Mouse (Mus musculus) colon, adult 2 months (tissue): ENCODE data around the gene Olfr1051. TPM values are rescaled to one million over a fixed set of nuclear protein-coding genes. Genes with fewer than 3 reads are reported as not detected.

ENCODE experiments used
- polyA plus RNA-seq: library from polyadenylated mRNA; depleted of rRNA; stranded (reverse); fragments of >200 nt; gene quantifications from 2 replicates; pipeline ENCODE4 v1.2.3, GENCODE M21; 2012; rRNA removed

Gene Olfr1051
- polyA plus RNA-seq = not detected in 2 replicates

DNA sequence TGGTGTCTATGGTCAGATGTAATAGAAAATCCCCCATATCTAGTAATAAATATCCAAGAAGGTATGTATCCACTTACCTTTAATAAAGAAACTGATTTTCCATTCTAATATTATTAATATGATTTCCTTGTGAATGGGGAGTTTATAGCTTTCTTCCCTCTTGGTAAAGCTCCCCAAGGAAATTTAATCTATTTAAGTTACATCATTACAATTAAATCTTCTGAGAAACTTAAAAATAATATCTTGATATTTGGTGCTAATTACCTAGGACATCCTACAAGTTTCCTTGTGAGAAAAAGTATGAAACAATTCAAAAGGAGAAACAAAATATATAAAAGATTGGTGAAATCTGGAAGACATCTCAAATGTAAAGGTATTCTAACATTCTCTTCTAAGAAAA lies at the start of gene Olfr1051:
Olfr1051 (minus strand) TSS at position 101 of the 400 bp plus-strand sequence.

DNA sequence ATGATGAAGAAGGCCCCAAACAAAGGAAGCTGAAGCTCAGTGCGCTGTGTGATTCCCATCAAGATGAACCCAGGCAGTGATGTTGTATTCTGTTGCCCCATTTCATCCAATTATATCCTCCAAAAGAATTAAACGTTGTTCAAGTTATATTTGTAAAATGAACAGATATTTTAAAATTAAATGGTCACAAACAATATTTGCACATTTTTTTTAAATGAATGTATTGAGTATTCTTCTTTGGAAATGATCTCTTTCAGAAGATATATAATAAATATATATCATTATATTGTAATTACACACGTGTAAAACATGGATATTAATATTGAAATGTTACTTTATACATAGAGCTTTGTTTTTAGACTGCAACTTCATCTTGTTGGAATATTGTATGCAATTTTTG lies 36.3 kb upstream of the Olfr1051 start, which contains the start of gene Olfr1053:
Olfr1053 (minus strand) TSS at position 101 of the 400 bp plus-strand sequence.

DNA sequence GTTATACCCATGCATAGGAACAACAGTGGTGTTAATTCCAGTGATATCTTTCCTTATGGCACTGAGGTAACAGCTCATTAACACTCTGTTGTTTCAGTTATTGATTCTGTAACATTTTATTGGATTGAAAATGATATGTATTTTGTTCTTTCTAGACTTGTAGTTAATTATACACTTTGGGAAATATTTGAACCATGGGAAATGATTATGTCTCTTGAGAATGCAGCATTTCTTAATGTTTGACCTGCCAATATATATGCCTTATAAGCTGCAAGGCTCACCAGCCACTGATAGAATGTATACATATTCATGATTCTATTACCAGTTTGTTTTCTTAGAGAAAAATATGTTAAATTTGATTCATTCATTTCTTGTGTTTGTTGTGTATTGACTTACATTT lies 13.3 kb upstream of the Olfr1051 start, which contains the start of gene Olfr1052:
Olfr1052 (plus strand) TSS at position 301 of the 400 bp plus-strand sequence.

DNA sequence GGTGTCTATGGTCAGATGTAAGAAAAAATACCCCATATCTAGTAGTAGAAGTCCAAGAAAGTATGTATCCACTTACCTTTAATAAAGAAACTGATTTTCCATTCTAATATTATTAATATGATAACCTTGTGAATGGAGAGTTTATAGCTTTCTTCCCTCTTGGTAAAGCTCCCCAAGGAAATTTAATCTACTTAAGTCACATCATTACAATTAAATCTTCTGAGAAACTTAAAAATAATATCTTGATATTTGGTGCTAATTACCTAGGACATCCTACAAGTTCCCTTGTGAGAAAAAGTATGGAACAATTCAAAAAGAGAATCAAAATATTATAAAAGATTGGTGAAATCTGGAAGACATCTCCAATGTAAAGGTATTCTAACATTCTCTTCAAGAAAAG lies 20.7 kb downstream of the Olfr1051 start, which contains the start of gene Olfr1049:
Olfr1049 (minus strand) TSS at position 101 of the 400 bp plus-strand sequence.

DNA sequence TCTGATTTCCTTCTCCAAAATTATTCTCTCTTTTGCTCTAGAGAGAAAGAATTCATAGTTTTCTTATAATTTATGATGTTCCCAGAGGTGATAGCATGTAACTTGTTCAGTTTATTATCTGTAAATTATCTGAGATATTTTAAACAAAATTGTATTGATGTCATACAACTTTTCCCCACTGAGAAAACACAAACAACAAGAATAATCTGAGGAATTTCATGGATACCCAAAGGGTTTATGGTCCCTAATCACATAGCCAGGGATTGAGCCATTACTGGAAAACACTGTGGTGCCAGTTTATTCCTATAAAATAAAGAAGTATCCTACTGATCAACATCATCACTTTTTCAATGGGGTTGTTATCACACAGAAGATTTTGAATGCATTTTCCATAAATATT lies 38.7 kb downstream of the Olfr1051 start, which contains the start of gene Olfr1048:
Olfr1048 (minus strand) TSS at position 101 of the 400 bp plus-strand sequence.

DNA sequence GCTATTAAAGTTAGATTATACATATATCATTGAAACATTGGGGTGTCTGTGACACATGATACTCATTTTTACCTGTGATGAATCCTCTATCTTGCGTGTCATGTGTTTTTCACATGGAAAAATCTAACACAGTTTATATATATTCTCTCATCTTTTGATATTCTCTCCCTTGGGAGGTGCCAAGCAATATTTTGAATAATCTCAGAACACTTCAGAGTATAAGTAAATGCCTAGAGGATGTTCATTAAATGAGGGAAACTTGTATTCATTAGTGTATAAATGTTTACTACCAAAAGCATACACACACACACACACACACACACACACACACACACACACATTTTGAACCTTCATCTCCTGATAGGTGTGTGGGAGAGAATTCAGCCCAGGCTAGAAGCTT lies 47.6 kb downstream of the Olfr1051 start, which contains the start of gene Olfr1047:
Olfr1047 (minus strand) TSS at position 101 of the 400 bp plus-strand sequence.

Other genes with a start within 250 kb of the Olfr1051 start
- 0.03 TPM in 1 of 2 replicates, not detected in the other for gene Olfr1034, start 233.2 kb downstream of the Olfr1051 start, polyA plus RNA-seq
- not detected in 2 replicates for gene Olfr1036, start 205.1 kb downstream of the Olfr1051 start, polyA plus RNA-seq
- gene Olfr1037, start 191.7 kb downstream of the Olfr1051 start, polyA plus RNA-seq = not detected in 2 replicates
- not detected in 2 replicates for gene Olfr1039, start 143.2 kb downstream of the Olfr1051 start, polyA plus RNA-seq
- gene Olfr1040, start 132.4 kb downstream of the Olfr1051 start, polyA plus RNA-seq = not detected in 2 replicates
- gene Olfr1042, start 117.2 kb downstream of the Olfr1051 start, polyA plus RNA-seq = not detected in 2 replicates
- gene Olfr1043, start 111.6 kb downstream of the Olfr1051 start, polyA plus RNA-seq = not detected in 2 replicates
- gene Olfr1044, start 101.3 kb downstream of the Olfr1051 start, polyA plus RNA-seq = not detected in 2 replicates
- gene Olfr52, start 93.4 kb downstream of the Olfr1051 start, polyA plus RNA-seq = not detected in 2 replicates
- gene Olfr1045, start 76.1 kb downstream of the Olfr1051 start, polyA plus RNA-seq = not detected in 2 replicates
- not detected in 2 replicates for gene Olfr1046, start 59.8 kb downstream of the Olfr1051 start, polyA plus RNA-seq
- not detected in 2 replicates for gene Olfr1047, start 47.7 kb downstream of the Olfr1051 start, polyA plus RNA-seq
- gene Olfr1048, start 38.8 kb downstream of the Olfr1051 start, polyA plus RNA-seq = not detected in 2 replicates
- gene Olfr1049, start 20.8 kb downstream of the Olfr1051 start, polyA plus RNA-seq = not detected in 2 replicates
- not detected in 2 replicates for gene Olfr1052, start 13.4 kb upstream of the Olfr1051 start, polyA plus RNA-seq
- gene Olfr1053, start 36.2 kb upstream of the Olfr1051 start, polyA plus RNA-seq = not detected in 2 replicates
- not detected in 2 replicates for gene Olfr1054, start 56.3 kb upstream of the Olfr1051 start, polyA plus RNA-seq
- not detected in 2 replicates for gene Olfr1055, start 71.2 kb upstream of the Olfr1051 start, polyA plus RNA-seq
- gene Olfr1056, start 83.4 kb upstream of the Olfr1051 start, polyA plus RNA-seq = not detected in 2 replicates
- not detected in 2 replicates for gene Olfr1057, start 99.3 kb upstream of the Olfr1051 start, polyA plus RNA-seq
- not detected in 2 replicates for gene Olfr1058, start 109.5 kb upstream of the Olfr1051 start, polyA plus RNA-seq
- gene Olfr1061, start 135.0 kb upstream of the Olfr1051 start, polyA plus RNA-seq = not detected in 2 replicates
- not detected in 2 replicates for gene Olfr1062, start 147.7 kb upstream of the Olfr1051 start, polyA plus RNA-seq
- not detected in 2 replicates for gene Olfr1065, start 171.5 kb upstream of the Olfr1051 start, polyA plus RNA-seq
- gene Olfr1066, start 177.2 kb upstream of the Olfr1051 start, polyA plus RNA-seq = not detected in 2 replicates
- gene Olfr228, start 208.3 kb upstream of the Olfr1051 start, polyA plus RNA-seq = not detected in 2 replicates
- gene Olfr1076, start 229.4 kb upstream of the Olfr1051 start, polyA plus RNA-seq = not detected in 2 replicates